Mouse (Mus musculus) kidney, postnatal 0 days (tissue): Measurements from ENCODE around the gene Ubxn6. TPM values are rescaled to one million over a fixed set of nuclear protein-coding genes. Genes with fewer than 3 reads are reported as not detected.
"Not testable (repeated sequence)": the region's sequence is repeated elsewhere in the genome, so short reads cannot be mapped to it uniquely, and the experiment has no call there.

Experiments used
- ATAC-seq: fragments of 200-750 bp; cut with Nextera tagmentation; replicated peaks from 2 replicates; pipeline ENCODE4 v1.8.0; 2017; ENCODE audit warnings: low read depth, moderate number of reproducible peaks, moderate TSS enrichment, moderate library complexity; ENCODE audit not compliant: low FRiP score
- DNase-seq: peaks from one replicate; pipeline ENCODE4 v3.0.0-alpha.2; 2016; ENCODE audit warnings: low spot score
- H3K27ac ChIP-seq: fragments of 300-500 bp; sonication (generic); 2 replicates; pipeline ENCODE4 v1.5.1; 2014; ENCODE audit warnings: mild to moderate bottlenecking
- H3K27me3 ChIP-seq: fragments of 300-500 bp; sonication (generic); 2 replicates; pipeline ENCODE4 v1.6.1; 2014; ENCODE audit warnings: low read length, mixed read lengths; ENCODE audit not compliant: insufficient read depth
- H3K36me3 ChIP-seq: fragments of 300-500 bp; sonication (generic); 2 replicates; pipeline ENCODE4 v1.6.1; 2014; ENCODE audit warnings: low read length, mixed read lengths; ENCODE audit not compliant: insufficient read depth
- H3K4me1 ChIP-seq: fragments of 300-500 bp; sonication (generic); replicated peaks from 2 replicates; pipeline ENCODE4 v1.6.1; 2014; ENCODE audit warnings: antibody characterized with exemption, low read length, mixed read lengths; ENCODE audit not compliant: insufficient read depth
- H3K4me2 ChIP-seq: fragments of 300-500 bp; sonication (generic); 2 replicates; pipeline ENCODE4 v1.6.1; 2014; ENCODE audit warnings: mild to moderate bottlenecking, low read length, moderate library complexity, mixed read lengths
- H3K4me3 ChIP-seq: fragments of 300-500 bp; sonication (generic); replicated peaks from 2 replicates; pipeline ENCODE4 v1.5.1; 2014; ENCODE audit warnings: low read depth, low read length
- H3K9ac ChIP-seq: fragments of 300-500 bp; sonication (generic); 2 replicates; pipeline ENCODE4 v1.6.1; 2014; ENCODE audit warnings: low read depth, low read length
- H3K9me3 ChIP-seq: fragments of 300-500 bp; sonication (generic); replicated peaks from 2 replicates; pipeline ENCODE4 v1.6.1; 2016; ENCODE audit warnings: low read length, inconsistent platforms, mixed read lengths
- CTCF ChIP-seq: IDR thresholded peaks from 2 replicates; pipeline ENCODE4 v1.5.1; 2016; ENCODE audit warnings: antibody characterized with exemption, low read depth, mild to moderate bottlenecking, moderate library complexity
- WGBS: fragments of 180-500 bp; shearing (Covaris S2); extraction: QIAGEN DNeasy Blood & Tissue Kit; methylation state at CpG from one replicate; pipeline ENCODE4 v1.1.7; 2014; 5-methylcytosine and 5-hydroxymethylcytosine counted together
- polyA plus RNA-seq: library from polyadenylated mRNA; unstranded; fragments of >200 nt; fragmentation: Nextera tagmentation; extraction: Ambion mirVana; gene quantifications from 2 replicates; pipeline ENCODE4 v1.2.1, GENCODE M21; 2015

The Ubxn6 gene
- polyA plus RNA-seq, 1 experiment from 2014 or later: 54.4 TPM

- peaks cover 87% of the 10 kb centered on the region for H3K36me3 ChIP-seq
- not testable (repeated sequence) for H3K9ac ChIP-seq, H3K4me2 ChIP-seq, H3K9me3 ChIP-seq, H3K4me1 ChIP-seq, H3K27me3 ChIP-seq, H3K27ac ChIP-seq, H3K4me3 ChIP-seq, DNase-seq, ATAC-seq
- WGBS: 88% methylated on average over 6 of the region's 6 CpGs
- TF ChIP-seq CTCF: peak; percentile 41
Measured at GRCm38 (mm10) chr17:56065715-56066114, 9.1 kb downstream of the Ubxn6 start.

GRCm38 (mm10) chr17:56062081-56062480 lies 12.7 kb downstream of the Ubxn6 start:
- H3K4me3 ChIP-seq: no peak overlapping the region
- no peaks in the 10 kb centered on the region for H3K9me3 ChIP-seq
- DNase-seq: no peak
- H3K4me1 ChIP-seq: no peaks in the 10 kb centered on the region
- H3K27ac ChIP-seq: no peak overlapping the region
- WGBS: 92% methylated on average over 7 of the region's 7 CpGs
- H3K27me3 ChIP-seq: no peaks in the 10 kb centered on the region
- H3K36me3 ChIP-seq: peaks cover 77% of the 10 kb centered on the region
- ATAC-seq: no peak
- H3K9ac ChIP-seq: no peak overlapping the region
- TF ChIP-seq CTCF: no peak
- H3K4me2 ChIP-seq: no peak overlapping the region

DNA sequence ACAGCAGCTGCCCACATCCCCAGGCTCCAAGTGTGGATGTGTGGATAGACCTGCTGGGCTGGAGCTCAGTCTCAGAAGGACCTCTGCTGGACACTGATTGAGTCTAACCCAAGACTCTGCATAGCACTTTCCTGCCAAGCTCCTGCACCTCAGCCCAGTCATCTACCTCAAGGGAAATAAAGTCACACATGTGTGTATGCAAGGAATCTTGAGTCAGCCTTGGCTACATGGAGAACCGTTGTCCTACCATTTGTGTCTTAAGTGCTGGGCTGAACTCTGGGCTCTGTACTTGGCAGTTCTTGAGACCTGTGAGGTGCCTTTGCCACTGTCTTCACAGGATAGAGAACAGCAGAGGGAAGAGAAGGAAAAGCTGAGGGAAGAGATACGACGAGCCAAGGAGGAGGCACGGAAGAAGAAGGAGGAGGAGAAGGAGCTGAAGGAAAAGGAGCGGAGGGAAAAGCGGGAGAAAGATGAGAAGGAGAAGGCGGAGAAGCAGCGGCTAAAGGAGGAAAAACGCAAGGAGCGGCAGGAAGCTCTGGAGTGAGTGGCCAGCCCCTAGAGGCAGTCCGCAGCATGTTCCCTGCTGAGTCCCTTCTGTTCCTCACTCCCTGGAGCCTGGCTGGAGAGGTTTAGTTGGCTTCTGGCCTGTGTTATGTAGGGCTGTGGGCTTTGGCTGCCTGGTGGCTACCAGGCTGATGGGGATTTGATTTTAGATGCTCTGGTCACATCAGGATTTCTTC lies 17.3 kb downstream of the Ubxn6 start:
- ATAC-seq: no peak
- peaks cover 45% of the 10 kb centered on the region for H3K36me3 ChIP-seq
- no peak overlapping the region for H3K9ac ChIP-seq
- H3K27ac ChIP-seq: no peak overlapping the region
- no peaks in the 10 kb centered on the region for H3K9me3 ChIP-seq
- no peaks in the 10 kb centered on the region for H3K4me1 ChIP-seq
- no peak for DNase-seq
- no peaks in the 10 kb centered on the region for H3K27me3 ChIP-seq
- peak; percentile 11; the same call in 1 of the 2 replicates for TF ChIP-seq CTCF
- H3K4me2 ChIP-seq: no peak overlapping the region
- 83% methylated on average over 11 of the region's 11 CpGs for WGBS
- H3K4me3 ChIP-seq: no peak overlapping the region

- Histone ChIP-seq H3K27me3 (no peaks in the 10 kb centered on the region), H3K9ac (no peak overlapping the region), H3K4me1 (no peaks in the 10 kb centered on the region), H3K27ac (no peak overlapping the region), H3K4me3 (no peak overlapping the region), H3K36me3 (peaks cover 31% of the 10 kb centered on the region), H3K4me2 (no peak overlapping the region), H3K9me3 (no peaks in the 10 kb centered on the region)
- 71% methylated on average over 4 of the region's 4 CpGs for WGBS
- DNase-seq (no peak), ATAC-seq (no peak)
- no peak for TF ChIP-seq CTCF
Measured at GRCm38 (mm10) chr17:56055945-56056678, 18.7 kb downstream of the Ubxn6 start.

DNA sequence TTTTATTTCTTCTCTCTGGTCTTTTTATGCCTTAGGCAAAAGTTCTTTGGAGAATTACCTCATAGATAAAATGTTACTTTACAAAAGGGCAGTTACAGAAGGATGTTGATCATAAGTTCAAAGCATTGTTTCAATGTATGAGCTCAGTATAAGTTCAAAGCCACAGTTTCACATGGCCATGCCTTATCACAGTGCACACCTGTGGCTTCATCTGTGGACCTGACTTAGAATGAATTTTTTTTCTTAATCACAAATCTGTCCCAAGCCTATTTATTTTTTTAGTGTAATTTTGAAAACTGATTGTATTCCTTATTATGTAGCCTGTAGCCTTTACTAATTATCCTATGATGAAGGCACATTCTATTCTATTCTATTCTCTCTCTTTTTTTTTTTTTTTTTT lies 19.9 kb downstream of the Ubxn6 start:
- H3K27ac ChIP-seq: no peak overlapping the region
- no peak for ATAC-seq
- no peak overlapping the region for H3K9ac ChIP-seq
- H3K4me2 ChIP-seq: no peak overlapping the region
- no peaks in the 10 kb centered on the region for H3K4me1 ChIP-seq
- H3K9me3 ChIP-seq: no peaks in the 10 kb centered on the region
- no peak for DNase-seq
- no peak for TF ChIP-seq CTCF
- peaks cover 21% of the 10 kb centered on the region for H3K36me3 ChIP-seq
- H3K4me3 ChIP-seq: no peak overlapping the region
- no peaks in the 10 kb centered on the region for H3K27me3 ChIP-seq

GRCm38 (mm10) chr17:56051369-56051768 lies 23.5 kb downstream of the Ubxn6 start:
- H3K36me3 ChIP-seq: peaks cover 27% of the 10 kb centered on the region
- no peak for TF ChIP-seq CTCF
- H3K9ac ChIP-seq: no peak overlapping the region
- H3K27me3 ChIP-seq: no peaks in the 10 kb centered on the region
- H3K4me1 ChIP-seq: no peaks in the 10 kb centered on the region
- no peak overlapping the region for H3K27ac ChIP-seq
- no peaks in the 10 kb centered on the region for H3K9me3 ChIP-seq
- WGBS: 87% methylated on average over 5 of the region's 5 CpGs
- no peak overlapping the region for H3K4me2 ChIP-seq
- no peak for ATAC-seq
- no peak overlapping the region for H3K4me3 ChIP-seq
- no peak for DNase-seq
